Mouse (Mus musculus): ENCODE measurements around the gene Ubl3. TPM values are rescaled to one million over a fixed set of nuclear protein-coding genes. Genes with fewer than 3 reads are reported as not detected.

The Ubl3 gene
- polyA plus RNA-seq, 1 experiment from 2014 or later = 79.3 TPM

DNA sequence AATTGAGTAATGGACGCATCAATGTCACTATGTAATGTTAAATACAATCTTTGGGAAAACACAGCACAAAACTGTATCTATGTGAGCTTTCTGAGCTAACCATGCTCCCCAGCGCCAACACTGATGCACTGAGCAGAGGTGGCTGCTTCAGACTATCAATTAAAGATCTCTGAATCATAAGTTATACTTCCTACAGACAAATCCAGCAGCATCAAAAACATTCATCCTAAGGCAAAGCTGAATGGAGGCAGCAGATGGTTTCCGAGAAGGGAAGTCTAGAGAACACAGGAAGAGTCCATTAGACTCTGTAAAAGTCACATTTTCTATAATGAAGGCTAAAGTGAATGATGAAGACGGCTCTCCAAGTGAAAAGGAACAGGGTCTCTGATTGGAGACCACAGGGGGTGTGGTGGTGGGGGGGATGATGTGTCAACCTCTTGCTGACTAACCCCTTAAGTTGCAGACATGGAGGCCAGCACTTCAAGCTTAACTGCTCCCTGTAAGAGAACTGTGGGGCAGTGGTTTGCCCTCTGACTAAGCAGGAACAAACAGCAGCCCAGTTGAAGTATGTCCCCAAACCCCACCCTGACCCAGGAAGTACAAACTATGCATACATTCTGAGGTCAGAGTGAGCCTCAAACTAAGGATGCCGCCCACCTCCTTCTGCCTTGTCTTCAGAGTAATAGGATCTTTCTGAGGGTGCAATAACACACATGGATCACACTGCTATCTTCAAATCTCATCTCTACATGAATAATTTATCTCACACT, 29.2 kb downstream of the Ubl3 start:
- 73% methylated on average over 5 of the region's 5 CpGs for WGBS
- Histone ChIP-seq H3K4me2 (replicated peaks) (no peak overlapping the region), H3K9ac (no peak overlapping the region), H3K27me3 (no peaks in the 10 kb centered on the region), H3K4me1 (peaks cover 6% of the 10 kb centered on the region; the same call in 1 of the 2 replicates), H3K4me3 (no peak overlapping the region), H3K9me3 (no peaks in the 10 kb centered on the region), H3K36me3 (no peaks in the 10 kb centered on the region), H3K27ac (no peak overlapping the region)
- ATAC-seq (ENCODE audit: insufficient number of reproducible peaks, insufficient read depth, low FRiP score, low TSS enrichment) = no peak

GRCm38 (mm10) chr5:148522378-148522777, 30.2 kb downstream of the Ubl3 start:
- Histone ChIP-seq H3K36me3 (no peaks in the 10 kb centered on the region), H3K4me3 (no peak overlapping the region), H3K9ac (no peak overlapping the region), H3K4me2 (replicated peaks) (no peak overlapping the region), H3K27ac (no peak overlapping the region), H3K27me3 (no peaks in the 10 kb centered on the region), H3K9me3 (no peaks in the 10 kb centered on the region), H3K4me1 (peaks cover 5% of the 10 kb centered on the region; the same call in 1 of the 2 replicates)
- 84% methylated on average over 3 of the region's 3 CpGs for WGBS
- ATAC-seq (ENCODE audit: insufficient number of reproducible peaks, insufficient read depth, low FRiP score, low TSS enrichment) = no peak

DNA sequence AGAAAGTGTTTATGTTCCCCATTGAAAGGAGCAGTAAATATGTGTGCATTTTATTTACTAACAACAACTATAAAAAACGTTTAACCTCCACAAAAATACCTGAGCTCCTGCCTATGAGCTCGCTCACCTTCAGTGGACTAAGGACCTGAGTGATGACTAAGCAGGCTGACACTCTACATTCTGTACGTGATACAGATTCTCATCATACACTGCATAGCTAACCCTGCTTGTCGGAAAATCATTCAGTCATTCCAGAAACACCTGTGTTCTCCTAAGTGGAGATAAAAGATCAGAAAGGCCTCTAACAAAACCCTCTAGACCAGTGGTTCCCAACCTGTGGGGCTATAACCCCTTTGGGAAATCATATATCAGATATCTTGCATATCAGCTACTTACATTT, 35.1 kb downstream of the Ubl3 start:
- ATAC-seq (ENCODE audit: insufficient number of reproducible peaks, insufficient read depth, low FRiP score, low TSS enrichment) = no peak
- Histone ChIP-seq H3K4me2 (replicated peaks) (no peak overlapping the region), H3K9ac (no peak overlapping the region), H3K4me1 (0 out of 2 replicates have a peak, but pooled peaks cover 2% of the 10 kb centered on the region), H3K4me3 (no peak overlapping the region), H3K27ac (no peak overlapping the region), H3K9me3 (no peaks in the 10 kb centered on the region), H3K36me3 (no peaks in the 10 kb centered on the region), H3K27me3 (no peaks in the 10 kb centered on the region)
- 74% methylated on average over 4 of the region's 4 CpGs for WGBS

GRCm38 (mm10) chr5:148512042-148512640, 40.4 kb downstream of the Ubl3 start:
- H3K27me3 ChIP-seq = no peaks in the 10 kb centered on the region
- ATAC-seq (ENCODE audit: insufficient number of reproducible peaks, insufficient read depth, low FRiP score, low TSS enrichment) = no peak
- no peak overlapping the region for H3K9ac ChIP-seq
- no peak overlapping the region for H3K27ac ChIP-seq
- H3K4me1 ChIP-seq = no peaks in the 10 kb centered on the region
- H3K36me3 ChIP-seq = peaks cover 24% of the 10 kb centered on the region
- H3K4me3 ChIP-seq = no peak overlapping the region
- 87% methylated on average over 5 of the region's 5 CpGs for WGBS
- H3K9me3 ChIP-seq = no peaks in the 10 kb centered on the region
- no peak overlapping the region for H3K4me2 ChIP-seq (replicated peaks)

DNA sequence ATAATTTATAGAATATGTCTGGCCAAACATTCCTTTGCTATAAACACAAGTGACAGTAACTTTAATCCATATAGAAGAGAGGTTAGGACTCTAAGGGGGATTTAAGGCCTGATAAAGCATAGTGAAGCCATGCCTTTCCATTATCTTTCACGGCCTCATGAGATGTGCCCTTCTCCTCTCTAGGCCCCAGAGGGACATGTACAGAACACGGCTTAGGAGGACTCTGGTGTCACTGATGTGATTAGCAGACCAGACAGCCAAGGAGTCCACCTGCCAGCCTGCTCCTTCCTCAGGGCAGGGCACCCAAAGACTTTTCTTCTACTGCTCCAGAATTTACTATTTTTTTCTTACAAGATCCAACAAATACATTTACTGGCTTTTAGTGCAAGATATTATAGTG, 42.3 kb downstream of the Ubl3 start:
- 84% methylated on average over 2 of the region's 2 CpGs for WGBS
- Histone ChIP-seq H3K9ac (no peak overlapping the region), H3K4me3 (no peak overlapping the region), H3K9me3 (no peaks in the 10 kb centered on the region), H3K36me3 (peaks cover 43% of the 10 kb centered on the region), H3K27ac (no peak overlapping the region), H3K4me2 (replicated peaks) (no peak overlapping the region), H3K27me3 (no peaks in the 10 kb centered on the region), H3K4me1 (no peaks in the 10 kb centered on the region)
- ATAC-seq (ENCODE audit: insufficient number of reproducible peaks, insufficient read depth, low FRiP score, low TSS enrichment) = no peak

GRCm38 (mm10) chr5:148509731-148510130, 42.9 kb downstream of the Ubl3 start:
- Histone ChIP-seq H3K36me3 (peaks cover 45% of the 10 kb centered on the region), H3K9ac (no peak overlapping the region), H3K4me3 (no peak overlapping the region), H3K27me3 (no peaks in the 10 kb centered on the region), H3K4me1 (no peaks in the 10 kb centered on the region), H3K4me2 (replicated peaks) (no peak overlapping the region), H3K27ac (no peak overlapping the region), H3K9me3 (no peaks in the 10 kb centered on the region)
- ATAC-seq (ENCODE audit: insufficient number of reproducible peaks, insufficient read depth, low FRiP score, low TSS enrichment) = no peak
- 82% methylated on average over 7 of the region's 7 CpGs for WGBS

- Histone ChIP-seq H3K9me3 (no peaks in the 10 kb centered on the region), H3K4me1 (no peaks in the 10 kb centered on the region), H3K4me3 (no peak overlapping the region), H3K9ac (no peak overlapping the region), H3K27me3 (no peaks in the 10 kb centered on the region), H3K36me3 (peaks cover 45% of the 10 kb centered on the region), H3K27ac (no peak overlapping the region), H3K4me2 (replicated peaks) (no peak overlapping the region)
- WGBS = 90% methylated on average over 11 of the region's 11 CpGs
- ATAC-seq (ENCODE audit: insufficient number of reproducible peaks, insufficient read depth, low FRiP score, low TSS enrichment) = no peak
Observed at GRCm38 (mm10) chr5:148508901-148509604, 43.5 kb downstream of the Ubl3 start.

DNA sequence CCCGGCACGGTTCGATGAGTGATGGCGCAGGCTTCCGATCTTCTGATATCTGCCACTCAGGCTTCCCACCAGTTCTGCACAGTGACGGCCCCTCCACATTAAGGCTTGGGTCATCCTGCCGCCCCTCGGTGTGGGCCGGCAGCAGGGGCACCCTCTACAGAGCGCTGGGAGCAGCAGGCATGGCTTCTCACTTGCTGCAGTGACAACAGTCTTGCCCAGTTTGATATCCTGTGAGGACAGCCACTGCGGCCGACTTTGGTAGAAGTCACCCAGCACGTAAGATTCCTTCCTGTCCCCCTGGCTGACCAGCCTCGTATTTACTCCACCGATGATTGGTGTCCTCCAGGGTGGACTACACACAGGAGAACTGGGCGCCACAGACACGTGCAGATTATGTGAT, 47.2 kb downstream of the Ubl3 start:
- ATAC-seq (ENCODE audit: insufficient number of reproducible peaks, insufficient read depth, low FRiP score, low TSS enrichment) = no peak
- H3K9me3 ChIP-seq = no peaks in the 10 kb centered on the region
- no peaks in the 10 kb centered on the region for H3K27me3 ChIP-seq
- peaks cover 38% of the 10 kb centered on the region for H3K36me3 ChIP-seq
- no peak overlapping the region for H3K4me3 ChIP-seq
- no peaks in the 10 kb centered on the region for H3K4me1 ChIP-seq
- WGBS = 96% methylated on average over 17 of the region's 17 CpGs
- no peak overlapping the region for H3K4me2 ChIP-seq (replicated peaks)
- H3K9ac ChIP-seq = no peak overlapping the region
- H3K27ac ChIP-seq = no peak overlapping the region

DNA sequence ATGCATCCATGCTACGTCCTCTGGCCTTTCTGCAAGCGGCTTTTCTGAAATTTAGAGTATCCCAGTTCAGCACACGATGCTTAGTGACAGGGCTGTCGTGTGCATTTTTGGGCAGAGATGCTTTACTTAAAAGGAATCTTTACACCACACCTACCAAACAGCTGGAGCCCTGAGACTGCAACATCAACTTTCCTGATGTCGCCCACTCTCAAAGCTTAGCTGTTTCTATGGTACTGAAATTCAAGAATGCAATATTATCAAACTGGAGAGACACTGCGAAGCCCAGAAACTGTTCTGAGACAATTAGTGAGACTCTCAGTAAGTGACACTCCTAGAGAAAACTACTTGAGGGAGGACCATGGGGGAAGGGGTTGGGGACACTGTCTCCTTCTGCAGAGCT, 50.4 kb downstream of the Ubl3 start:
- no peak overlapping the region for H3K27ac ChIP-seq
- no peak overlapping the region for H3K4me3 ChIP-seq
- ATAC-seq (ENCODE audit: insufficient number of reproducible peaks, insufficient read depth, low FRiP score, low TSS enrichment) = no peak
- H3K4me2 ChIP-seq (replicated peaks) = no peak overlapping the region
- no peak overlapping the region for H3K9ac ChIP-seq
- H3K27me3 ChIP-seq = no peaks in the 10 kb centered on the region
- H3K4me1 ChIP-seq = no peaks in the 10 kb centered on the region
- WGBS = 92% methylated on average over 6 of the region's 6 CpGs
- peaks cover 22% of the 10 kb centered on the region for H3K36me3 ChIP-seq
- H3K9me3 ChIP-seq = peaks cover 6% of the 10 kb centered on the region

GRCm38 (mm10) chr5:148501228-148501957, 51.2 kb downstream of the Ubl3 start:
- Histone ChIP-seq H3K27me3 (no peaks in the 10 kb centered on the region), H3K4me1 (no peaks in the 10 kb centered on the region), H3K27ac (no peak overlapping the region), H3K36me3 (peaks cover 13% of the 10 kb centered on the region), H3K9me3 (peaks cover 6% of the 10 kb centered on the region), H3K9ac (no peak overlapping the region), H3K4me2 (replicated peaks) (no peak overlapping the region), H3K4me3 (no peak overlapping the region)
- ATAC-seq (ENCODE audit: insufficient number of reproducible peaks, insufficient read depth, low FRiP score, low TSS enrichment) = no peak
- 84% methylated on average over 6 of the region's 6 CpGs for WGBS

DNA sequence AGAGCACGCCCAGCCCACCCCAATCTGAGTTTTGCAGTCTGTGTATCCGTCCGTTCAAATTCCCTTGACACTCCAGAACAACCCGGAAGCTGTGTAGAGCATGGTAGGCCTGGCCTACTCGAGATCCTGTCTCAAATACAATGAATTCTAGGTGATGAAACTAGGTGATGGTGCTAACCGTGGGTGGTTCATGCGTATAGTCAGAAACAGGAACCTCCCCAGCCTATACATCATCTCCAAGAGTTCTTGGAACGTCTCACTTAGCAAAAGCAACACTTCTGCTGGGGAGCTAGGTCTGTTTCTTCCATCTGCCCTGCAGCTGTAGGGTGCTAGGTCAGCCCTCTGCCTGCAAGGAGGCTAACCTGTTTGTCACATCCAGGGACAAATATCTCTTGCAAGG, 52.1 kb downstream of the Ubl3 start:
- Histone ChIP-seq H3K9me3 (peaks cover 6% of the 10 kb centered on the region), H3K4me3 (no peak overlapping the region), H3K9ac (no peak overlapping the region), H3K4me2 (replicated peaks) (no peak overlapping the region), H3K27me3 (no peaks in the 10 kb centered on the region), H3K4me1 (no peaks in the 10 kb centered on the region), H3K27ac (no peak overlapping the region), H3K36me3 (peaks cover 4% of the 10 kb centered on the region)
- no peak for ATAC-seq (ENCODE audit: insufficient number of reproducible peaks, insufficient read depth, low FRiP score, low TSS enrichment)
- 88% methylated on average over 8 of the region's 8 CpGs for WGBS

All from embryonic facial prominence, embryonic 12.5 days (tissue).